Mouse (Mus musculus): ENCODE results near the gene Tceal3. TPM values are rescaled to one million over a fixed set of nuclear protein-coding genes. Genes with fewer than 3 reads are reported as not detected.
"Not testable (repeated sequence)": the region's sequence is repeated elsewhere in the genome, so short reads cannot be mapped to it uniquely, and the experiment has no call there.

Tceal3 gene
- polyA plus RNA-seq (2015; fragmentation: Nextera tagmentation; extraction: Ambion mirVana) = 0.20 and 0.33 TPM in 2 replicates

DNA sequence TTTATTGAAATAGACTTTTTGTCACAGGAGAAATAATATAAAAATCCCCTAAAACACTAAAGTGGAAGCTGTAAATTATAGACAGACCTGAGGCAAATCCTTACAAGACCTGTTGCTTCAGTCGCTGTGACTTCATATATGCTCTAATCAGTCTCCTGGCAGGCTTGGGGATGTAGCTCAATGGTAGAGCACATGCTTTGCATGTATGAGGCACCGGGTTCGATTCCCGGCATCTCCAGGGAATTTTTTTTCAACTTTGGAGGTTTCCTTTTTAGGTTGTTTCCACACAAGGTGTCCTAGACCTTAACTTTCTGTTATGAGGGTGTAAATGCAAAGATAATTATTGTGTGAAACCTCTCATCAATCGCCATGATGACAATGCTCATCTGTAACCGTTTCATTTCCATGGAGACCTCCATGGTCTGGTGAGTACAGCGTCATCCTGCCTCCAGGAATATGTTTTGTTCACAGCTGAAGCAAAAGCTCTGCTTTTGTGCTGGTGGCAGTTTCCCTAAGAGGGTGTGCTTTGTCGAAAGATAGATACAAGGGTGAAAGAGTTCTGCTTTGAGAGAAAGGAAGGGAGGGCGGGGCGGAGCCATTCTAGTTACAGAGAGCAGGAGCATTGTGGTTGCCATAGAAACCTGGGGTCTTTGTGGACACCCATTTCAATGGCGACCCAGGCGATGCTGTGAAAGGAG, at the start of gene Tceal3:
Gene Tceal3 (plus strand): TSS at position 644 of the 698 bp plus-strand sequence.
- DNase-seq (ENCODE audit: low spot score) = no peak

GRCm38 (mm10) chrX:136543956-136544355, 46.7 kb upstream of the Tceal3 start, which contains the start of gene Kir3dl2:
TSS of gene Kir3dl2 (minus strand) at chrX:136544056.
- DNase-seq (ENCODE audit: low spot score) = not testable (repeated sequence)

DNA sequence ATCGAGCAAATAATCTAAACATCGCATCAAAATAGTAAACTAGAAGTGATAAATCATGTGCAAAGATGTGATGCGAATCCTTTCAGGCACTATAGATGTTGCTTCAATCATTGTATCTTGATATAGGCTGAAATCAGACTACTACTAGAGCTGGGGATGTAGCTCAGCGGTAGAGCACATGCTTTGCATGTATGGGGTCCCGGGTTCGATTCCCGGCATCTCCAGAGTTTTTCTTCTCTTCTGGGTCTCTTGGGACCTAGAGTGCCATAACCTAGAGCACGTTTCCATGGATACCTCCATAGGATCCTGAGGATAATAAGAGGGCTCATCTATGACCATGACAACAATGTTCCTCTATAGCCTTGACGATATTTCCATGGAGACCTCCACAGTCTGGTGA, 21.5 kb upstream of the Tceal3 start:
- not testable (repeated sequence) for DNase-seq (ENCODE audit: low spot score)

DNA sequence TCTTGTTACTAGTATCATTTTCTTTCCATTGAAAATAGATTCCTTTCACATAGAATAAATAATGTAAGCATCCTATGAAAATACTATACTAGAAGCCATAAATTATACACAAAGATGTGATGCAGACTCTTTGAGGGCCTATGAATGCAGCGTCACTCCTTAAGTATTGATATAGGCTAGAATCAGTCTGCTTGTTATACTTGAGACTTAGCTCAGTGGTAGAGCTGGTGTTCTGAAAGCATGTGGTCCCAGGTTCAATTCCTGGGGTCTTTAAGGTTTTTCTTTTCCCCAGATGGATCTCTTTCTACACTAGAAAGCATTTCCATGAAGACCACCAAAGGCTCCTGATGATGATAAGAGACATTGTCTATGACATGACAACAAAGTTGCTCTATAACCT, 6.0 kb upstream of the Tceal3 start:
- DNase-seq (ENCODE audit: low spot score) = no peak

- DNase-seq (ENCODE audit: low spot score) = no peak
Observed at GRCm38 (mm10) chrX:136590897-136591257, 235 bp downstream of the Tceal3 start.

GRCm38 (mm10) chrX:136599416-136599815, 8.8 kb downstream of the Tceal3 start:
- DNase-seq (ENCODE audit: low spot score) = peak; percentile 42

GRCm38 (mm10) chrX:136606951-136607350, 16.3 kb downstream of the Tceal3 start:
- DNase-seq (ENCODE audit: low spot score) = no peak

DNA sequence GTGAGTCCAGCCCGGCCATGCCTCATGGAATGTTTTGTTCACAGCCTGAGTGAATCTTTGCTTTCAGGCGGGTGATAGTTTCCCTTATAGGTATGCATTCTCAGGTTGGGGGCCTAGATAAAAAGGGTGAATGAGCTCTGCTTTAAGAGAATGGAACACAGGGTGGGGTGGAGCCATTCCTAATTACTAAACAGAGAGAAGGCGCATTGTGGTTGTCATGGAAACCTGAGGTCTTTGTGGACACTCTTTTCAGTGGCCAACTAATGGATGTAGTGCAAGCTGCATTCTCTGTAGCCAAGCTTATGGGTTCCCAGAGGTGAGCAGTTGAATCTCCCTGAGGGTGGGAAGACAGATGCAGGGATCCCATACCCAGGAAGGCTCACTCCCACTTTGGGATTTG, 16.8 kb downstream of the Tceal3 start:
- DNase-seq (ENCODE audit: low spot score) = no peak

DNA sequence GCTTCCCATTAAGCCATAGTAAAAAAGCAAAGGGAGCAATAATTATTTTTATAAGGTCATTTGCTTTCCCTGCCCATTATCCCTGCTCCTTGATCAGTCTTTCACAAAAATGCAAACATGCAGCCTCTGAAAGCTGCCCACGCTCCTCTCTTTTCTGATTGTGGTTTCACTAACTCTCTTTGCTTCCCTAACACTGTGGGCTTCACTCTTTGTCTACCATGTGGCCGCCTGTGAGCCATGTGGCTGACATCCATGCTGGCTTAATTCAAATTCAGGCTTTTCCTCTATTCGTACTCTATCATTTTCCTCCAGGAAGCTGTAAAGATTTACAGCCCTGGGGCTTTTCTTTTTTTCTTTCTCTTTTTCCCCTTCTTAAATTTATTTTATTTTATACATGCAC, 20.7 kb downstream of the Tceal3 start:
- no peak for DNase-seq (ENCODE audit: low spot score)

DNA sequence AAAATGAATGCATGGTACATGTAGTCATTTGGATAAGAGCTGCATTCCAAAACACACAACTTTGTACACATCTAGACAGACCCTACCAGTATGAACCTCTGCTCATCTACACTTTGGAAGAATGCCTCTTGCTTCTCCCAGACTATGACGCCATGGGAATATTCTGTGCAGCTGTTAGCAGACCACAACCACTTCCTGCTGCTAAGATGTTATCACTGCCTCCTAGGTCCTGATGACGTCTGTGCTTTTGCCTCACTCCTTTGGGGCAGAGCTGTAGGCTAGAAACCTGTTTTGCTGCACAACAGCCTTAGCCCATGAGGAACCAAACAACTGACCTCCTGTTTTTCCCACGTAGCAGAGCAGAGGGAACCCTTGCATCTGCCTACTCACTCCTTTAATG, 25.2 kb downstream of the Tceal3 start:
- DNase-seq (ENCODE audit: low spot score) = peak; percentile 41

GRCm38 (mm10) chrX:136624905-136625569, 34.4 kb downstream of the Tceal3 start:
- DNase-seq (ENCODE audit: low spot score) = peak; percentile 48

DNA sequence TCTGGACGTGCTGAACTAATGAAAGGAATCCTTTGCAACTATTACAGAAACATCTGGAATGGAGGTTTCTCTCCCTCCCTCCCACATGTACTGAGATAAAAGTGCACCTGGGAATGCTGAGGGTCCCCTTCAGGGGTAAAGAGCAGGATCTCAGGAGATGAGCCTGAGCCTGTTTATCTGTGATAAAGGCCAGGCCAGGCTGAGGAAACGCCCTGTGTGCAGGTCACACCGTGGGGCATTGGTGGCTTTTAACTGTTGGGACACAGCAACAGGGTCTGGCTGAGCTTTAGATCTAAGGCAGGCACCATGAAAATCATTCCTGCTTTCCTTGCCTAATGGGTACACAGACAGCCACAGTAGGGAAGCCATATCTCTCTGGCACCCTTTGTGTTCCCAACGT, 35.3 kb downstream of the Tceal3 start:
- no peak for DNase-seq (ENCODE audit: low spot score)

DNA sequence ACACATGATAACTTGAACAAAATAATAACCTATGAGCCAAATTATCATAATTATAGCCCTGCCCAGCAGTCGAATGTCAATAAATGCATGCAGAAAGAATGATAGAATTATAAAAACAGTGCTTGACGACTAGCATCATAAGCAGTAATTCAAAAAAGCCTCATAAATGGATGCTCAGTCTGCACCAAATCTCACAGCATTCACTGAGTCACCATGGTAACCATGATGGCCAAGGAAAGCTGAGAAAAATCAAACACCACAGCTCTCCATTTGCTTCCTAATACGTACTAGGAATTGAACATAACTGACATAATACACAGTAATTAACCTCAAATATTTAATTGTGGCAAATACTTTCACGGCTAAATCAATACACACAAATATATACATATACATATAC, 44.5 kb downstream of the Tceal3 start:
- DNase-seq (ENCODE audit: low spot score) = no peak

- no peak for DNase-seq (ENCODE audit: low spot score)
Observed at GRCm38 (mm10) chrX:136639754-136640153, 49.1 kb downstream of the Tceal3 start.

DNA sequence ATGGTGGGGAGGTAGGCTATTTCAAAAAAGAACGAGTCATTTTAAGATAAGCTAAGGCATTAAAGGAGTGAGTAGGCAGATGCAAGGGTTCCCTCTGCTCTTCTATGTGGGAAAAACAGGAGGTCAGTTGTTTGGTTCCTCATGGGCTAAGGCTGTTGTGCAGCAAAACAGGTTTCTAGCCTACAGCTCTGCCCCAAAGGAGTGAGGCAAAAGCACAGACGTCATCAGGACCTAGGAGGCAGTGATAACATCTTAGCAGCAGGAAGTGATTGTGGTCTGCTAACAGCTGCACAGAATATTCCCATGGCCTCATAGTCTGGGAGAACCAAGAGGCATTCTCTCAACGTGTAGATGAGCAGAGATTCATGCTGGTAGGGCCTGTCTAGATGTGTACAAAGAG, 55.2 kb downstream of the Tceal3 start:
- DNase-seq (ENCODE audit: low spot score) = not testable (repeated sequence)

DNA sequence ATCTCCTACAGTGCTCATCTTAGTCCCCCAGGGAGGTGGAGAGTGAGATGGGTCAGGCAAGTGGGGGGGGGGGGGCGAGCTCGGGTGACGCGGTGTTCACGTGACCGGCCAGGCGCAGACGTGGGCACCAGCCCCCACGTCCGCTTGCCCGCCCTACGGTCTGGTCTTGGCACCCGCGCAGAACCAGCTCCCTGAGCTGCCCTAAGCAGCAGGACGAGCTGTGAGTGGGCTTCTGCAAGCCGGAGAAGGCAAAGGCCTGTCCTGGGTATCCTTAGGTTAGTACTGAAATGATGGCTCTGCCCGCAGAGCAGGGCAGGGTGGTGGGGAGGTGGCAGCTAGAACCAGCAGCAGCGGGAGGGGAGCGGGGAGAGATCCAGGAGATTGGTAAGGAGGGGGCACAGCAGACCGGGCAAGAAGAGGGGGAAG, 75.7 kb downstream of the Tceal3 start:
- no peak for DNase-seq (ENCODE audit: low spot score)

GRCm38 (mm10) chrX:136666762-136667464, 76.3 kb downstream of the Tceal3 start:
- not testable (repeated sequence) for DNase-seq (ENCODE audit: low spot score)

GRCm38 (mm10) chrX:136668794-136669193, 78.2 kb downstream of the Tceal3 start:
- DNase-seq (ENCODE audit: low spot score) = no peak

- no peak for DNase-seq (ENCODE audit: low spot score)
Observed at GRCm38 (mm10) chrX:136680989-136681388, 90.3 kb downstream of the Tceal3 start.

DNA sequence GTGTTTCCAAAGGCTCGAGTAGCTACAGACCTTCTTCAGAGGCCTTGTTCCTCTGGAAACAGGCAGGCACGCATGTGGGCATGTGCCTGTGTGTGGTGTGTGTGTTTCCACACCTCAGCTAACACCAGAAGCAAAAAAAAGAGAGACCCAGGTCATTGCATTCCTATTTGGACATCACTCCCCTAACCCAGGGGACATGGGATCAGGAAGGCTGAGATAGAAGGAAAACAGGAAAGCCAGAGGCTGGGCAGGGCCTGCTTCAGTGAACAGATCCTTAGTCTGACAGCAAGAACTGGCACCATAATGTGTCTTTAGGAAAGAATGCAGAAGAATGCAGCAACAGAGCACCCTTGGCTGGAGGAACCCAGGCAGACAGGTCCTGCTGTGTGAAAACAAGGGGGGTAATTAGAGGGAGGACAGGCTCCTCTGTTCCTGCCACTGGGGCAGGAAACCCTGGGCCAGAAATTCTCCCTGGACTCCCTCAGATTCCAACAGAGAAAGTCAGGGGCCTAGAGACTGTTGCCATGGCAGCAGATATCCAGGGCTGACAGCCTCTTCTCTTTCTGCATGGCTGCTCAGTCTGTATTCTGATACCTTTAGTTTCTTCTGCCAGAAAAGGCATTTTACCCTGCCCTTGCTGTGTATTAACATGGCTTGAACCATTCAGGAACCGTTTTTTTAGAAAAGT, 101.1 kb downstream of the Tceal3 start:
- not testable (repeated sequence) for DNase-seq (ENCODE audit: low spot score)

- DNase-seq (ENCODE audit: low spot score) = no peak
Observed at GRCm38 (mm10) chrX:136692294-136692675, 101.6 kb downstream of the Tceal3 start.

- no peak for DNase-seq (ENCODE audit: low spot score)
Observed at GRCm38 (mm10) chrX:136693196-136693595, 102.6 kb downstream of the Tceal3 start.
